Mouse (Mus musculus) limb, embryonic 14.5 days (tissue): Measurements from ENCODE around the gene Ugt1a6a. TPM values are rescaled to one million over a fixed set of nuclear protein-coding genes. Genes with fewer than 3 reads are reported as not detected.
"Not testable (repeated sequence)": the region's sequence is repeated elsewhere in the genome, so short reads cannot be mapped to it uniquely, and the experiment has no call there.

ENCODE experiments used
- ATAC-seq: fragments of 200-750 bp; cut with Nextera tagmentation; 2 replicates; pipeline ENCODE4 v1.8.0; 2017; ENCODE audit warnings: low read depth, moderate number of reproducible peaks, moderate TSS enrichment; ENCODE audit not compliant: low FRiP score
- DNase-seq: peaks from one replicate; pipeline ENCODE4 v3.0.0-alpha.2; 2015; ENCODE audit warnings: low spot score
- H3K27ac ChIP-seq: fragments of 300-500 bp; sonication (generic); replicated peaks from 2 replicates; pipeline ENCODE4 v1.5.1; 2014; ENCODE audit warnings: low read depth, mild to moderate bottlenecking, low read length, moderate library complexity, mixed read lengths
- H3K27me3 ChIP-seq: fragments of 300-500 bp; sonication (generic); 2 replicates; pipeline ENCODE4 v1.6.1; 2014; ENCODE audit warnings: low read length, mixed read lengths; ENCODE audit not compliant: control insufficient read depth, insufficient read depth
- H3K36me3 ChIP-seq: fragments of 300-500 bp; sonication (generic); 2 replicates; pipeline ENCODE4 v1.6.1; 2014; ENCODE audit warnings: mild to moderate bottlenecking, low read length, moderate library complexity, mixed read lengths; ENCODE audit not compliant: control insufficient read depth, insufficient read depth
- H3K4me1 ChIP-seq: fragments of 300-500 bp; sonication (generic); 2 replicates; pipeline ENCODE4 v1.6.1; 2014; ENCODE audit warnings: antibody characterized with exemption, low read length, mixed read lengths; ENCODE audit not compliant: control insufficient read depth, insufficient read depth
- H3K4me2 ChIP-seq: fragments of 300-500 bp; sonication (generic); replicated peaks from 2 replicates; pipeline ENCODE4 v1.6.1; 2014; ENCODE audit warnings: low read depth, mild to moderate bottlenecking, low read length, moderate library complexity; ENCODE audit not compliant: severe bottlenecking
- H3K4me3 ChIP-seq: fragments of 300-500 bp; sonication (generic); replicated peaks from 2 replicates; pipeline ENCODE4 v1.5.1; 2014; ENCODE audit warnings: low read length
- H3K9ac ChIP-seq: fragments of 300-500 bp; sonication (generic); 2 replicates; pipeline ENCODE4 v1.6.1; 2014; ENCODE audit warnings: mild to moderate bottlenecking, low read depth, low read length, moderate library complexity; ENCODE audit not compliant: severe bottlenecking
- H3K9me3 ChIP-seq: fragments of 300-500 bp; sonication (generic); 2 replicates; pipeline ENCODE4 v1.6.1; 2016; ENCODE audit warnings: low read length; ENCODE audit not compliant: control insufficient read depth
- POLR2A ChIP-seq: fragments of 200-500 bp; IDR thresholded peaks from 2 replicates; pipeline ENCODE4 v1.8.0; 2012; ENCODE audit warnings: inconsistent platforms, mild to moderate bottlenecking, moderate library complexity, borderline replicate concordance; ENCODE audit not compliant: insufficient read depth, insufficient read length; ENCODE audit errors: extremely low read depth
- WGBS: fragments of 180-500 bp; shearing (Covaris S2); extraction: QIAGEN DNeasy Blood & Tissue Kit; methylation state at CpG from one replicate; pipeline ENCODE4 v1.1.7; 2014; 5-methylcytosine and 5-hydroxymethylcytosine counted together
- polyA plus RNA-seq, 2 experiments: library from polyadenylated mRNA; depleted of rRNA in 1 of 2; stranded (reverse) in 1 of 2; unstranded in 1 of 2; fragments of >200 nt; fragmentation: Nextera tagmentation in 1 of 2; extraction: Ambion mirVana in 1 of 2; gene quantifications; 2 replicates each; pipeline versions ENCODE4 v1.2.1 to v1.2.3; 2012 to 2014

The Ugt1a6a gene
- polyA plus RNA-seq, 2 experiments = 2.3 to 5.4 TPM

GRCm38 (mm10) chr1:88136646-88137045 lies 2.0 kb downstream of the Ugt1a6a start:
- no peak overlapping the region for H3K4me2 ChIP-seq
- H3K27me3 ChIP-seq = no peaks in the 10 kb centered on the region
- no peaks in the 10 kb centered on the region for H3K36me3 ChIP-seq
- no peak for ATAC-seq
- H3K4me3 ChIP-seq = no peak overlapping the region
- 74% methylated on average over 2 of the region's 2 CpGs for WGBS
- no peak for TF ChIP-seq POLR2A
- 0 out of 2 replicates have a peak, but pooled peaks cover 4% of the 10 kb centered on the region for H3K4me1 ChIP-seq
- no peak for DNase-seq
- H3K27ac ChIP-seq = no peak overlapping the region
- no peaks in the 10 kb centered on the region for H3K9me3 ChIP-seq
- no peak overlapping the region for H3K9ac ChIP-seq

DNA sequence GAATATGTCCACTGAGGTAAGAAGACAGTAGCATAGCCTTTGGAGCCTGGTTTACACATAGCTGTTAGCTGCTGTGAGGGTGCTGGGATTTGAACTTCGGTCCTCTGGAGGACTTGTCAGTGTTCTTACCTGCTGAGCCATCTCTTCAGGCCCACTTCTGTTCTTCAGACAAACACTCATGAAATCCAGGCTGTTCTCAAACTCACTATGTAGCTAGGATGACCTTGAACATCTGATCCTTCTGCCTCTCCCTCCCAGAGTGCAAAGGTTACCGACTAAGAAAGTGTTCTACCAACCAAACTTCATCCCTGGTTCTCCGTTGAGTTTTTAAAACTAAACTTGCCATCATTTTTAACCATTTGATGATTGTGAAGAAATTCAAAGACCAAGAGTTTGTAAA lies 2.7 kb downstream of the Ugt1a6a start:
- H3K4me2 ChIP-seq = no peak overlapping the region
- 0 out of 2 replicates have a peak, but pooled peaks cover 4% of the 10 kb centered on the region for H3K4me1 ChIP-seq
- H3K27me3 ChIP-seq = no peaks in the 10 kb centered on the region
- 85% methylated on average over 3 of the region's 3 CpGs for WGBS
- no peak overlapping the region for H3K27ac ChIP-seq
- no peaks in the 10 kb centered on the region for H3K36me3 ChIP-seq
- no peak overlapping the region for H3K9ac ChIP-seq
- H3K4me3 ChIP-seq = no peak overlapping the region
- no peak for TF ChIP-seq POLR2A
- DNase-seq = no peak
- no peak for ATAC-seq
- no peaks in the 10 kb centered on the region for H3K9me3 ChIP-seq

DNA sequence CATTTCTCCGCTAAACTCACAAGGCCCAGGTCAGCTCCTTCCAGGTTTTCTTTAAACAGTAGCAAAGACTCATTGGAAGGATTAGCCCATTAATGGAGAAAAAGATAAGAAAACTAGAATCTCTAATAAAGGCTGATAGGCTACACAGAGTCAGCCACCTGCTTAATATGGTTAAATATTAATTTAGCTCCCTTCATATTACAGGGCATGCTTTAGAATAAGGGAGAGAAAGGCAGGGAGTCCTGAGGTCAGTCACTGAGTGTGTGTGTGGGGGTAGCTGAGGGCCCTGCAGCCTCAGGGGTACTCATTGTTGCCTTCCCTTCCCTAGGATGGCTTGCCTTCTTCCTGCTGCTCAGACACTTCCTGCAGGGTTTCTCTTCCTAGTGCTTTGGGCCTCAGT lies 3.5 kb downstream of the Ugt1a6a start:
- Histone ChIP-seq H3K9me3 (no peaks in the 10 kb centered on the region), H3K9ac (no peak overlapping the region), H3K27ac (no peak overlapping the region), H3K4me1 (0 out of 2 replicates have a peak, but pooled peaks cover 4% of the 10 kb centered on the region), H3K27me3 (no peaks in the 10 kb centered on the region), H3K4me2 (no peak overlapping the region), H3K36me3 (no peaks in the 10 kb centered on the region), H3K4me3 (no peak overlapping the region)
- DNase-seq (no peak), ATAC-seq (no peak)
- 85% methylated on average over 1 of the region's 1 CpGs for WGBS
- TF ChIP-seq POLR2A = no peak

GRCm38 (mm10) chr1:88140492-88140891 lies 5.9 kb downstream of the Ugt1a6a start:
- ATAC-seq, H3K27me3 ChIP-seq, H3K4me3 ChIP-seq, H3K27ac ChIP-seq, H3K9ac ChIP-seq, H3K36me3 ChIP-seq, H3K9me3 ChIP-seq, H3K4me2 ChIP-seq, H3K4me1 ChIP-seq, DNase-seq: not testable (repeated sequence)
- WGBS = 57% methylated on average over 1 of the region's 1 CpGs

GRCm38 (mm10) chr1:88143966-88144675 lies 9.5 kb downstream of the Ugt1a6a start:
- peak; percentile 42 for DNase-seq
- H3K27me3 ChIP-seq, H3K36me3 ChIP-seq, H3K4me2 ChIP-seq, H3K27ac ChIP-seq, H3K9me3 ChIP-seq, ATAC-seq, H3K4me1 ChIP-seq, H3K9ac ChIP-seq, H3K4me3 ChIP-seq: not testable (repeated sequence)
- 1% methylated on average over 5 of the region's 5 CpGs for WGBS

DNA sequence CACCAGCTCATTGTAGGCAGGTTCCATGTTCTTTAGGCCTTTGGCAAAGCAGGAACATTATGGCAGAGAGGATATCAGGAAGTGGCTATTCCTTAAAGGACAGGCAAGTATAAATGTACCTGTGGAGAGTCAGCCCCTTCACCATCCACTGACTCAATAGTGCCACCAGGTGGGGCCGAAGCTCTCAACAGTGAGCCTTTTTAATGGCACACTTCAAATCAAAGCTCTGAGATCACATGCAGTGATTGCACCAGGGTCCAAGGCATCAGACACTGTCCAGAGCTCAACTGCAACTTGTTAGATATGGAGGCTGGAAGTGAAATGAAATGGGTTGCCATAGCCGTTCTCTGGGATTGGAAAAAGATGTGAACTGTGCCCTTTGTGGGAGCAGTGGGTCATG lies 10.7 kb downstream of the Ugt1a6a start:
- not testable (repeated sequence) for H3K4me3 ChIP-seq, ATAC-seq, H3K27me3 ChIP-seq, DNase-seq, H3K9me3 ChIP-seq, H3K27ac ChIP-seq, H3K4me1 ChIP-seq, H3K36me3 ChIP-seq, H3K9ac ChIP-seq, H3K4me2 ChIP-seq
- 56% methylated on average over 2 of the region's 2 CpGs for WGBS

DNA sequence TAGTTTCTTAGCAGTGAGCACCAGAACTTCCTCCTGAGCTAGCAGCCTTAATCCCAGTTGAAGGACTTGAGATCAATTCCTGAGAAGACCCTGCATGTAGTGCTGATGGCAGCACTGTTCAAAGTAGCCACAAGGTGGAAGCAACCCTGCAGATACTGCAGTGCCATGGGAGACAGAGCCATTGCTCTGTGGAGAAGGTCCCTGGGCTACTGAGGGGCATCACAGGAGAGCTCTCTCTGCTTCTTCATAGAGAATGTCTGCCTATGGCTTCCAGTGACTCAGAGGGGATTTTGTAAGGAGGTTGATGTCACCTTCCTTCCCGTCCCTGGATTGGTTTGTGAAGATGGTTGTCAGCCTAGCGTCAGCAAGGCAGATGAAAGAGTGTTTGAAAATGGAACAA lies 15.5 kb downstream of the Ugt1a6a start:
- not testable (repeated sequence) for H3K4me2 ChIP-seq, DNase-seq, H3K4me3 ChIP-seq, H3K27me3 ChIP-seq, H3K9ac ChIP-seq, H3K4me1 ChIP-seq, H3K9me3 ChIP-seq, H3K36me3 ChIP-seq, H3K27ac ChIP-seq, ATAC-seq
- WGBS = 81% methylated on average over 2 of the region's 2 CpGs
